Mouse (Mus musculus): ENCODE results near the gene Lgr5.

GRCm38 (mm10) chr10:115550253-115550652 is 37.3 kb downstream of the Lgr5 start:
- TF ChIP-seq TAL1 (conservative IDR thresholded peaks at IDR 0.05; ENCODE audit: low read depth, low read length) (no peak), CTCF (IDR thresholded peaks at IDR 0.05; ENCODE audit: low read depth, low read length) (no peak)
